Mouse (Mus musculus): Measurements from ENCODE around the gene Mb. TPM values are rescaled to one million over a fixed set of nuclear protein-coding genes. Genes with fewer than 3 reads are reported as not detected.
A peak's percentile ranks its signal among the peaks of the same experiment; 100 is the strongest.

Mb gene
- total and polyA plus RNA-seq, 2 experiments from 2014 or later: 0.66 to 0.69 TPM

DNA sequence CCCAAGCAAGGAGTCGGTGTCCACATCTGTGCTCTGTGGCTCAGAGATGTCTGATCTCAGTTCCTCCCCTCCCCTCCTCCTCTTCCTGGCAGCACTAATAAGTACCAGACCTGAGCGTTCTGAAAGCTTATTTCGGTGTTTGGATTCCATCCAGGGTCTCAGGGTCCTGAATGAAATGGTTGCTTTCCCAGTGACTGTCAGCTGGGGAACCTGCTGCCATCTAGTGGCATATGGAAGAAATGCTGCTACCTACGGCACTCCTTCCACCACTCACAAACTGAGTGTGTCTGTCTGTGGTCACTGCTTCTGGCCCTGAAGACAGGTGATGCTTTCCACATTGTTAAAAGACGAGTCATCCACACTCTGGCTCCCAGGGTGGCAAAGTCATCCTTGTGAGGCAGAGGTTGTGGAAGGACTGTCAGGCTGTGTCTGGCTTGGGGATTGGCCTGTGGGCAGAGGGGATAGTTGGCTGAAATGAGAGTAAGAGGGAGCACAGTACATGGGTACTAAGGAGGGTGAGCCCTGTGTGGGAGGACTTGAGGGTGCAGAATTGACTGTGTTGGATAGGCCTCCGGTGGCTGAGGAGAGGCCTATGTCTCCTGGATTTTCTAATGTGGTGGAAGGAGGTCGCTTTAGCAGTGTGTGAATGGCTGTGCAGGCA, 21.0 kb downstream of the Mb start:
- TF ChIP-seq CTCF (IDR thresholded peaks at IDR 0.05): peak; percentile 98
- H3K36me3 ChIP-seq (ENCODE audit: insufficient read depth, low read length): no peaks in the 10 kb centered on the region
- no peaks in the 10 kb centered on the region for H3K4me1 ChIP-seq (ENCODE audit: insufficient read depth, low read length)
- WGBS: 34% methylated on average over 7 of the region's 7 CpGs
- ATAC-seq (ENCODE audit: low FRiP score): peak; percentile 62
- peak overlapping the region; percentile 12; the same call in 1 of the 2 replicates for H3K4me2 ChIP-seq (ENCODE audit: low read depth, low read length, poor library complexity, severe bottlenecking)
- no peak overlapping the region for H3K27ac ChIP-seq (ENCODE audit: low read depth, low read length)
- H3K9ac ChIP-seq (replicated peaks; ENCODE audit: low read length, poor library complexity, severe bottlenecking): no peak overlapping the region
- DNase-seq (ENCODE audit: low spot score): peak; percentile 93
- no peaks in the 10 kb centered on the region for H3K9me3 ChIP-seq (ENCODE audit: low read length)
- H3K27me3 ChIP-seq (ENCODE audit: insufficient read depth, low read length): no peaks in the 10 kb centered on the region
- no peak overlapping the region for H3K4me3 ChIP-seq (ENCODE audit: low read depth, low read length)

DNA sequence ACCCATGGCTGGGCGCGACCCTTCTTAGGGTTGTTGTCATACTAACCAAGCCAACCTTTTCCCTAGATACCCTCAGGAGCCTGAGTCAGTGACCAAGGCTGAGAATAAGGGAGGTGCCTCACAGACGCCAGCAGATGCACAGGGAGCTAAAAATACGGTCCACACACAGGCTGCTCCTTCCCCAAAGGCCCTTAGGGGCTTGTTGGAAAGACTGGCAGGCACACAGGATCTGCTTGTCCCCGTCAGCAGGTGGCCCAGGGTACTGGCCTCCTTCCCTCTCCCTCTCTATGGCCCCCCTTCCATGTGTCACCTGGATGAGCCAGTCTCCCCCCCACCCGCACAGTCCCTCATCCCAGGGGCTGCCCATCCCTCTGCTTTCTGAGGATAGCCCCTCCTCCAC, 22.8 kb downstream of the Mb start:
- Histone ChIP-seq H3K4me1 (ENCODE audit: insufficient read depth, low read length) (no peaks in the 10 kb centered on the region), H3K27ac (ENCODE audit: low read depth, low read length) (no peak overlapping the region), H3K36me3 (ENCODE audit: insufficient read depth, low read length) (no peaks in the 10 kb centered on the region), H3K9ac (replicated peaks; ENCODE audit: low read length, poor library complexity, severe bottlenecking) (no peak overlapping the region), H3K9me3 (ENCODE audit: low read length) (no peaks in the 10 kb centered on the region), H3K27me3 (ENCODE audit: insufficient read depth, low read length) (no peaks in the 10 kb centered on the region), H3K4me2 (ENCODE audit: low read depth, low read length, poor library complexity, severe bottlenecking) (no peak overlapping the region), H3K4me3 (ENCODE audit: low read depth, low read length) (no peak overlapping the region)
- TF ChIP-seq CTCF (IDR thresholded peaks at IDR 0.05): no peak
- DNase-seq (ENCODE audit: low spot score) (no peak), ATAC-seq (ENCODE audit: low FRiP score) (no peak)
- 72% methylated on average over 6 of the region's 6 CpGs for WGBS

DNA sequence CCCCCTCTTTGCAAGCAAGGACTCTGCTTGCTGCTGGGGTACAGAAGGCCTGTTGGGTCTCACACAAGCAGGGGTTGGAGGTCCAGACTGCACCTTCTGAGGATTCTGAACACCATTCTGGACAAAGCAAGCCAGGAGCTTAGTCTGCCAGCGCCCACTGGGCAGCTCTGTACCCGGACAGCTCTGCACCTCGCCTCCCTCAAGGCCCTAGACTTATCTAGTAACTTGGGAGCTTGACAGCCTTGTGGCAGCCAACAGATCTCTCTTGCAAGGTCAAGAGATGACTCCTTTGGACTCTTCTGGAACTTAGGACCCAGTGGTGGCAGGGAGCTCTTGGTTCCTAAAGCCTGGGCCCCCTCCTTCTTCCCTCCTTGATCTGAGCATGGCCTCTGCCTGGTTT, 23.4 kb downstream of the Mb start:
- Histone ChIP-seq H3K4me2 (ENCODE audit: low read depth, low read length, poor library complexity, severe bottlenecking) (no peak overlapping the region), H3K9me3 (ENCODE audit: low read length) (no peaks in the 10 kb centered on the region), H3K9ac (replicated peaks; ENCODE audit: low read length, poor library complexity, severe bottlenecking) (no peak overlapping the region), H3K4me1 (ENCODE audit: insufficient read depth, low read length) (no peaks in the 10 kb centered on the region), H3K27me3 (ENCODE audit: insufficient read depth, low read length) (no peaks in the 10 kb centered on the region), H3K4me3 (ENCODE audit: low read depth, low read length) (no peak overlapping the region), H3K27ac (ENCODE audit: low read depth, low read length) (no peak overlapping the region), H3K36me3 (ENCODE audit: insufficient read depth, low read length) (no peaks in the 10 kb centered on the region)
- no peak for ATAC-seq (ENCODE audit: low FRiP score)
- TF ChIP-seq CTCF (IDR thresholded peaks at IDR 0.05): no peak
- no peak for DNase-seq (ENCODE audit: low spot score)
- 81% methylated on average over 3 of the region's 3 CpGs for WGBS

DNA sequence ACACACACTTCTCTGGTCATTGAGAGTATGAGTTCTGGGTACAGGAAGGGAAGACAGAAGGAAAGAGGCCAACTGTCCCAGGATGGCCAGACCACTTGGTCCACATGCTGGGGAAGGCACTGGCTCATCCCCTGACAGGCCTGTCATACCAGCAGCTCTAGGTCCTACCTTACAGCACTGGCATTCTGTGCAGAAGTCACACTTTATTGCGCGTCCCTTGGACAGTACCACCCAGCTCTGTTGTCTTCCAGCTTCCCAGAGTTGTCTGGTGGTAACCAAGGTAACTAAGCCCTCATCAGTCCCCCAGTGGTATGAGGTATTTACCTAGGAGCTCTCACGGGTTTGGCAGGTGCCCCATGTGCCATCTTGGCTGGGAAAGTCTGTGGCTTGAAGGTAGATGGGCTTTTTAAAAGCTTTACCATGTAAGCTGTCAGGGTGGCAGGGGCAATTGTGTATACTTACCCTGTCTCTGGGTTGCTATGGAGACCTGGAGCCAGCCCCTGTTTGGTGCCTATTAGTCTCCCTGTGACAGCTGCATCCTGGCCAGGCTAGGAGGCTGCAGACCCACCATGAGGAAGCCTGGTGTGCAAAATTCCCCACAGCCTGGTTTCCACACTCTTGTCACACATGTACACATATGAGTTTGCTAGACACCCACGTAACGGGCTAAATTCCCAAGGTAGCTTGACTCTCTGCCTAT, 24.4 kb downstream of the Mb start:
- H3K9ac ChIP-seq (replicated peaks; ENCODE audit: low read length, poor library complexity, severe bottlenecking): no peak overlapping the region
- no peaks in the 10 kb centered on the region for H3K36me3 ChIP-seq (ENCODE audit: insufficient read depth, low read length)
- WGBS: 49% methylated on average over 5 of the region's 5 CpGs
- H3K9me3 ChIP-seq (ENCODE audit: low read length): no peaks in the 10 kb centered on the region
- no peak for ATAC-seq (ENCODE audit: low FRiP score)
- no peak for TF ChIP-seq CTCF (IDR thresholded peaks at IDR 0.05)
- no peak for DNase-seq (ENCODE audit: low spot score)
- no peak overlapping the region for H3K4me2 ChIP-seq (ENCODE audit: low read depth, low read length, poor library complexity, severe bottlenecking)
- no peaks in the 10 kb centered on the region for H3K27me3 ChIP-seq (ENCODE audit: insufficient read depth, low read length)
- H3K27ac ChIP-seq (ENCODE audit: low read depth, low read length): no peak overlapping the region
- H3K4me3 ChIP-seq (ENCODE audit: low read depth, low read length): no peak overlapping the region
- H3K4me1 ChIP-seq (ENCODE audit: insufficient read depth, low read length): no peaks in the 10 kb centered on the region

DNA sequence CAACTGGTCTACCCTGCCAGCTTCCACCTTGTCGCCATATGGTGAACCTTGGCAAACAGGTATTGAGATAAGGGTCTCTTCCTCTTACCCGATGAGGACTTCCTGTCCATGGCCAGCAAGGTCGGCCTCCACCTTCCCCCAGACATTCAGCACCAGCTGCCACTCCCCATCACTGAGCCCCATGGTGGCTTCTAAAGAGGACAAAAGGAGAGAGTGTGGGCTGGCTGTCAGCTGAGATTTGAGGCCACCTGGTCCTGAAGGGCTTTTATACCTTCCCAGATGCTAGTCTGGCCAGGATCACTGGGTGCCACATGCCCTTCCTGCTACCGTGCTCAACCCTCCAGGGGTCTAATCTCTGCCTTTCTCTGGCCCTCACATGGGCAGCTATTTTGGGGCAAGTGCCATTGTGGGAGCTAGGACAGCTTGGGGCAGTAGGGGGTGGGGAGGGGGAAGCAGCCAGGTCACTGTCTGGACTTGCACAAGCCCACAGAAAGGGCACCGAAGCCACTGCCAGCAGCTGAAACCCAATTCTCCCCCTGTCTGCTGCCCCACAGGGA, 28.0 kb downstream of the Mb start:
- WGBS: 76% methylated on average over 5 of the region's 5 CpGs
- Histone ChIP-seq H3K4me3 (ENCODE audit: low read depth, low read length) (no peak overlapping the region), H3K27me3 (ENCODE audit: insufficient read depth, low read length) (no peaks in the 10 kb centered on the region), H3K36me3 (ENCODE audit: insufficient read depth, low read length) (no peaks in the 10 kb centered on the region), H3K4me2 (ENCODE audit: low read depth, low read length, poor library complexity, severe bottlenecking) (no peak overlapping the region), H3K4me1 (ENCODE audit: insufficient read depth, low read length) (no peaks in the 10 kb centered on the region), H3K9me3 (ENCODE audit: low read length) (no peaks in the 10 kb centered on the region), H3K9ac (replicated peaks; ENCODE audit: low read length, poor library complexity, severe bottlenecking) (no peak overlapping the region), H3K27ac (ENCODE audit: low read depth, low read length) (no peak overlapping the region)
- TF ChIP-seq CTCF (IDR thresholded peaks at IDR 0.05): no peak
- ATAC-seq (ENCODE audit: low FRiP score) (no peak), DNase-seq (ENCODE audit: low spot score) (no peak)

DNA sequence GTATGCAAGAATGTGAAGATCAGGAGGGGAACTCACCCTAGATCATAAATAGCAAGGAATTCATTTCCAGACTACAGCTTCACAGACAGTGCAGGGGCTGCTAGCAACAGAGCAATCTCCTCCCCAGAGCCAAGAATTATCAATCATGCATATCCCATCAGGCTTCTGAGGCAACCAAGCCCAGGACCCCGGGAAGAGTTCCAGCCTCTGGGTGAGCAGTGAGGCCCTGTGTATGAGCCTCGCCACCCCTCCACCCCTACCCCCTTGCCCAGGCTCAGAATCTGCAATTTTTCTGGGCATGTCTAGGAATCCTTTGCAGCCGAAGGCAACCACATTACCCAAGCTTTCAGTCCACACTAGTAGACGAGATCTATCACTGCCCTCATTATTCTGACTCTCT, 28.6 kb downstream of the Mb start:
- H3K36me3 ChIP-seq (ENCODE audit: insufficient read depth, low read length): no peaks in the 10 kb centered on the region
- no peak for TF ChIP-seq CTCF (IDR thresholded peaks at IDR 0.05)
- H3K9me3 ChIP-seq (ENCODE audit: low read length): no peaks in the 10 kb centered on the region
- DNase-seq (ENCODE audit: low spot score) (no peak), ATAC-seq (ENCODE audit: low FRiP score) (no peak)
- no peaks in the 10 kb centered on the region for H3K27me3 ChIP-seq (ENCODE audit: insufficient read depth, low read length)
- H3K4me1 ChIP-seq (ENCODE audit: insufficient read depth, low read length): no peaks in the 10 kb centered on the region
- H3K9ac ChIP-seq (replicated peaks; ENCODE audit: low read length, poor library complexity, severe bottlenecking): no peak overlapping the region
- H3K27ac ChIP-seq (ENCODE audit: low read depth, low read length): no peak overlapping the region
- 83% methylated on average over 4 of the region's 4 CpGs for WGBS
- no peak overlapping the region for H3K4me3 ChIP-seq (ENCODE audit: low read depth, low read length)
- H3K4me2 ChIP-seq (ENCODE audit: low read depth, low read length, poor library complexity, severe bottlenecking): no peak overlapping the region

Measured in midbrain, postnatal 0 days (tissue).